Mouse (Mus musculus): ENCODE measurements around the gene Plaur. TPM values are rescaled to one million over a fixed set of nuclear protein-coding genes. Genes with fewer than 3 reads are reported as not detected.

Plaur gene
- polyA plus RNA-seq, 1 experiment = 85.4 TPM

GRCm38 (mm10) chr7:24423956-24424732 is 38.1 kb upstream of the Plaur start:
- Histone ChIP-seq H3K27ac (ENCODE audit: control insufficient read depth, insufficient read depth, low read depth, low read length, poor library complexity) (no peak overlapping the region), H3K4me1 (ENCODE audit: control insufficient read depth, insufficient read depth, low read length) (no peaks in the 10 kb centered on the region), H3K4me3 (replicated peaks; ENCODE audit: control insufficient read depth, low read depth, low read length) (no peak overlapping the region)
- TF ChIP-seq CTCF (IDR thresholded peaks at IDR 0.05; ENCODE audit: control insufficient read depth, insufficient read depth, low read length) (no peak), POLR2A (IDR thresholded peaks at IDR 0.05; ENCODE audit: borderline replicate concordance, control insufficient read depth, low read depth, low read length) (no peak)
- 81% methylated on average over 12 of the region's 12 CpGs for WGBS

- H3K4me1 ChIP-seq (ENCODE audit: control insufficient read depth, insufficient read depth, low read length) = no peaks in the 10 kb centered on the region
- no peak for TF ChIP-seq CTCF (IDR thresholded peaks at IDR 0.05; ENCODE audit: control insufficient read depth, insufficient read depth, low read length)
- no peak for TF ChIP-seq POLR2A (IDR thresholded peaks at IDR 0.05; ENCODE audit: borderline replicate concordance, control insufficient read depth, low read depth, low read length)
- 81% methylated on average over 9 of the region's 9 CpGs for WGBS
- no peak overlapping the region for H3K4me3 ChIP-seq (replicated peaks; ENCODE audit: control insufficient read depth, low read depth, low read length)
- no peak overlapping the region for H3K27ac ChIP-seq (ENCODE audit: control insufficient read depth, insufficient read depth, low read depth, low read length, poor library complexity)
Observed at GRCm38 (mm10) chr7:24425919-24426318, 36.4 kb upstream of the Plaur start.

- Histone ChIP-seq H3K27ac (ENCODE audit: control insufficient read depth, insufficient read depth, low read depth, low read length, poor library complexity) (no peak overlapping the region), H3K4me1 (ENCODE audit: control insufficient read depth, insufficient read depth, low read length) (no peaks in the 10 kb centered on the region), H3K4me3 (replicated peaks; ENCODE audit: control insufficient read depth, low read depth, low read length) (no peak overlapping the region)
- 93% methylated on average over 8 of the region's 8 CpGs for WGBS
- TF ChIP-seq CTCF (IDR thresholded peaks at IDR 0.05; ENCODE audit: control insufficient read depth, insufficient read depth, low read length) = no peak
- no peak for TF ChIP-seq POLR2A (IDR thresholded peaks at IDR 0.05; ENCODE audit: borderline replicate concordance, control insufficient read depth, low read depth, low read length)
Observed at GRCm38 (mm10) chr7:24427168-24427567, 35.1 kb upstream of the Plaur start.

GRCm38 (mm10) chr7:24428725-24429124 is 33.6 kb upstream of the Plaur start:
- Histone ChIP-seq H3K27ac (ENCODE audit: control insufficient read depth, insufficient read depth, low read depth, low read length, poor library complexity) (no peak overlapping the region), H3K4me3 (replicated peaks; ENCODE audit: control insufficient read depth, low read depth, low read length) (no peak overlapping the region), H3K4me1 (ENCODE audit: control insufficient read depth, insufficient read depth, low read length) (no peaks in the 10 kb centered on the region)
- WGBS = 84% methylated on average over 5 of the region's 5 CpGs
- TF ChIP-seq POLR2A (IDR thresholded peaks at IDR 0.05; ENCODE audit: borderline replicate concordance, control insufficient read depth, low read depth, low read length) (no peak), CTCF (IDR thresholded peaks at IDR 0.05; ENCODE audit: control insufficient read depth, insufficient read depth, low read length) (no peak)

GRCm38 (mm10) chr7:24429413-24430112 is 32.7 kb upstream of the Plaur start:
- WGBS = 80% methylated on average over 16 of the region's 16 CpGs
- TF ChIP-seq CTCF (IDR thresholded peaks at IDR 0.05; ENCODE audit: control insufficient read depth, insufficient read depth, low read length) (no peak), POLR2A (IDR thresholded peaks at IDR 0.05; ENCODE audit: borderline replicate concordance, control insufficient read depth, low read depth, low read length) (no peak)
- no peak overlapping the region for H3K27ac ChIP-seq (ENCODE audit: control insufficient read depth, insufficient read depth, low read depth, low read length, poor library complexity)
- H3K4me1 ChIP-seq (ENCODE audit: control insufficient read depth, insufficient read depth, low read length) = no peaks in the 10 kb centered on the region
- H3K4me3 ChIP-seq (replicated peaks; ENCODE audit: control insufficient read depth, low read depth, low read length) = no peak overlapping the region

- Histone ChIP-seq H3K27ac (ENCODE audit: control insufficient read depth, insufficient read depth, low read depth, low read length, poor library complexity) (no peak overlapping the region), H3K4me1 (ENCODE audit: control insufficient read depth, insufficient read depth, low read length) (no peaks in the 10 kb centered on the region), H3K4me3 (replicated peaks; ENCODE audit: control insufficient read depth, low read depth, low read length) (no peak overlapping the region)
- WGBS = 77% methylated on average over 15 of the region's 15 CpGs
- TF ChIP-seq POLR2A (IDR thresholded peaks at IDR 0.05; ENCODE audit: borderline replicate concordance, control insufficient read depth, low read depth, low read length) (no peak), CTCF (IDR thresholded peaks at IDR 0.05; ENCODE audit: control insufficient read depth, insufficient read depth, low read length) (no peak)
Observed at GRCm38 (mm10) chr7:24430551-24431345, 31.5 kb upstream of the Plaur start.

- 78% methylated on average over 11 of the region's 11 CpGs for WGBS
- no peaks in the 10 kb centered on the region for H3K4me1 ChIP-seq (ENCODE audit: control insufficient read depth, insufficient read depth, low read length)
- TF ChIP-seq POLR2A (IDR thresholded peaks at IDR 0.05; ENCODE audit: borderline replicate concordance, control insufficient read depth, low read depth, low read length) (no peak), CTCF (IDR thresholded peaks at IDR 0.05; ENCODE audit: control insufficient read depth, insufficient read depth, low read length) (no peak)
- no peak overlapping the region for H3K27ac ChIP-seq (ENCODE audit: control insufficient read depth, insufficient read depth, low read depth, low read length, poor library complexity)
- no peak overlapping the region for H3K4me3 ChIP-seq (replicated peaks; ENCODE audit: control insufficient read depth, low read depth, low read length)
Observed at GRCm38 (mm10) chr7:24431713-24432112, 30.6 kb upstream of the Plaur start.

GRCm38 (mm10) chr7:24435305-24435704 is 27.0 kb upstream of the Plaur start:
- Histone ChIP-seq H3K4me3 (replicated peaks; ENCODE audit: control insufficient read depth, low read depth, low read length) (no peak overlapping the region), H3K27ac (ENCODE audit: control insufficient read depth, insufficient read depth, low read depth, low read length, poor library complexity) (no peak overlapping the region), H3K4me1 (ENCODE audit: control insufficient read depth, insufficient read depth, low read length) (no peaks in the 10 kb centered on the region; the same call in 1 of the 2 replicates)
- 88% methylated on average over 5 of the region's 5 CpGs for WGBS
- TF ChIP-seq POLR2A (IDR thresholded peaks at IDR 0.05; ENCODE audit: borderline replicate concordance, control insufficient read depth, low read depth, low read length) = no peak

All from bone marrow, adult 2 months (tissue).